Mouse (Mus musculus) heart, adult 9 months (tissue): ENCODE data around the gene Kank4.

ENCODE experiments used
- DNase-seq, 2 experiments: peaks; one replicate each; pipeline ENCODE4 v3.0.0; 2022; ENCODE audit warnings: low spot score in 2 of 2

Kank4 gene

GRCm38 (mm10) chr4:98717735-98718546 is 99.4 kb downstream of the Kank4 start:
- no peak for DNase-seq

DNA sequence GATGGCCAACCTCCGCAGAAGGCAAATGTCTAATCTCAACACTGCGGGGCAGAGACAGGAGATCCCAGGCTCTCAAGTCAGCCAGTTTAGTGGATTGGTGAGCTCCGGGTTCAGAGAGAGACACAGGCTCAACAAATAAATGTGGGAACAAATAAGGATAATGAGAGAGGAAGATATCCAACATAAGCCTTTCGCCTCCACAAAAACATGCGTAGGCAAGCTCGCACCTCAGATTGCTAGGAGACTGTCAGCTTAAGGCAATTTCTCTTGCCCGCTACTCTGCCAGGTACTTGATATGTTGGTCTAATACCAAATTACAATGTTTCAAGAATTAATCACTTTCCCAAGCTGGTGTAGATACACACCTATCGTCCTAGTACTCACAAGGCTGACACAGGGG is 106.4 kb downstream of the Kank4 start:
- no peak for DNase-seq
